Mouse (Mus musculus) limb, embryonic 12.5 days (tissue): ENCODE results near the gene Stard10. TPM values are rescaled to one million over a fixed set of nuclear protein-coding genes. Genes with fewer than 3 reads are reported as not detected.

Source experiments
- polyA plus RNA-seq: library from polyadenylated mRNA; unstranded; fragments of >200 nt; fragmentation: Nextera tagmentation; extraction: Ambion mirVana; gene quantifications from 2 replicates; pipeline ENCODE4 v1.2.1, GENCODE M21; 2016

Stard10 gene
- polyA plus RNA-seq, 1 experiment from 2014 or later = 17.8 TPM

Other genes with a start within 250 kb of the Stard10 start
- gene Fchsd2, start 224.2 kb upstream of the Stard10 start, polyA plus RNA-seq = 25.1 and 27.9 TPM in 2 replicates
- 23.2 and 25.8 TPM in 2 replicates for gene Atg16l2, start 14.8 kb upstream of the Stard10 start, polyA plus RNA-seq
- gene Arap1, start 31.0 kb downstream of the Stard10 start, polyA plus RNA-seq = 18.0 and 24.0 TPM in 2 replicates
- gene Gm45837, start 93.8 kb downstream of the Stard10 start, polyA plus RNA-seq = not detected in 2 replicates
- gene Pde2a, start 104.6 kb downstream of the Stard10 start, polyA plus RNA-seq = 8.9 and 9.0 TPM in 2 replicates